Mouse (Mus musculus) liver, adult 2 months (tissue): ENCODE data around the gene Slc26a11. TPM values are rescaled to one million over a fixed set of nuclear protein-coding genes. Genes with fewer than 3 reads are reported as not detected.

Experiments used
- DNase-seq: peaks from one replicate; pipeline ENCODE4 v3.0.0-alpha.2; 2011; ENCODE audit warnings: low read depth, low spot score; ENCODE audit errors: extremely low read depth
- H3K27ac ChIP-seq: fragments of 200-500 bp; replicated peaks from 2 replicates; pipeline ENCODE4 v1.5.1; 2012; ENCODE audit warnings: low read depth, mild to moderate bottlenecking, control low read depth, inconsistent platforms, low read length; ENCODE audit not compliant: insufficient read depth
- H3K27me3 ChIP-seq: fragments of 200-500 bp; 2 replicates; pipeline ENCODE4 v1.6.1; 2012; ENCODE audit warnings: mild to moderate bottlenecking, moderate library complexity, low read length, inconsistent platforms; ENCODE audit not compliant: control insufficient read depth, insufficient read depth
- H3K36me3 ChIP-seq: fragments of 200-500 bp; 2 replicates; pipeline ENCODE4 v1.6.1; 2012; ENCODE audit warnings: low read length, inconsistent platforms; ENCODE audit not compliant: control insufficient read depth, insufficient read depth
- H3K4me1 ChIP-seq: fragments of 200-500 bp; 2 replicates; pipeline ENCODE4 v1.6.1; 2011; ENCODE audit warnings: low read length; ENCODE audit not compliant: control insufficient read depth, insufficient read depth
- H3K4me3 ChIP-seq: fragments of 200-500 bp; 2 replicates; pipeline ENCODE4 v1.5.1; 2011; ENCODE audit warnings: low read depth, mild to moderate bottlenecking, control low read depth, low read length, moderate library complexity; ENCODE audit not compliant: insufficient read depth
- H3K79me2 ChIP-seq: fragments of 200-500 bp; 2 replicates; pipeline ENCODE4 v1.6.1; 2012; ENCODE audit warnings: inconsistent platforms, mild to moderate bottlenecking, low read length, moderate library complexity; ENCODE audit not compliant: control insufficient read depth, insufficient read depth
- H3K9ac ChIP-seq: fragments of 200-500 bp; 2 replicates; pipeline ENCODE4 v1.6.1; 2012; ENCODE audit warnings: low read depth, mild to moderate bottlenecking, control low read depth, inconsistent platforms, low read length
- CTCF ChIP-seq: fragments of 200-500 bp; IDR thresholded peaks from 2 replicates; pipeline ENCODE4 v1.5.1; 2011; ENCODE audit warnings: low read depth, low read length, control low read depth
- POLR2A ChIP-seq: fragments of 200-500 bp; IDR thresholded peaks from 2 replicates; pipeline ENCODE4 v1.6.1; 2011; ENCODE audit warnings: low read length, control low read depth; ENCODE audit not compliant: insufficient read depth; ENCODE audit errors: extremely low read depth
- WGBS: fragments of 180-500 bp; shearing (Covaris S2); methylation state at CpG from one replicate; pipeline ENCODE4 v1.1.7; 2018; 5-methylcytosine and 5-hydroxymethylcytosine counted together
- polyA plus RNA-seq: library from polyadenylated mRNA; depleted of rRNA; stranded (reverse); fragments of >200 nt; gene quantifications from 2 replicates; pipeline ENCODE4 v1.2.3, GENCODE M21; 2012
- total RNA-seq: library from RNA; depleted of rRNA; stranded (reverse); fragments of >200 nt; gene quantifications from 2 replicates; pipeline ENCODE4 v1.2.3, GENCODE M21; 2014

The Slc26a11 gene
- total and polyA plus RNA-seq, 2 experiments: 2.5 to 7.5 TPM

GRCm38 (mm10) chr11:119338271-119339059, 16.9 kb upstream of the Slc26a11 start:
- Histone ChIP-seq H3K27ac (no peak overlapping the region), H3K27me3 (no peaks in the 10 kb centered on the region), H3K4me3 (no peak overlapping the region), H3K9ac (no peak overlapping the region), H3K79me2 (no peaks in the 10 kb centered on the region), H3K36me3 (no peaks in the 10 kb centered on the region), H3K4me1 (no peaks in the 10 kb centered on the region)
- 88% methylated on average over 10 of the region's 10 CpGs for WGBS
- TF ChIP-seq POLR2A (no peak), CTCF (no peak)
- DNase-seq: no peak

GRCm38 (mm10) chr11:119339179-119339578, 16.2 kb upstream of the Slc26a11 start:
- Histone ChIP-seq H3K4me3 (no peak overlapping the region), H3K4me1 (no peaks in the 10 kb centered on the region), H3K9ac (no peak overlapping the region), H3K27me3 (no peaks in the 10 kb centered on the region), H3K79me2 (no peaks in the 10 kb centered on the region), H3K36me3 (no peaks in the 10 kb centered on the region), H3K27ac (no peak overlapping the region)
- no peak for TF ChIP-seq POLR2A
- no peak for TF ChIP-seq CTCF
- no peak for DNase-seq
- 59% methylated on average over 5 of the region's 5 CpGs for WGBS

GRCm38 (mm10) chr11:119339637-119340036, 15.7 kb upstream of the Slc26a11 start:
- DNase-seq: peak; percentile 67
- peak; percentile 36 for TF ChIP-seq CTCF
- TF ChIP-seq POLR2A: no peak
- no peaks in the 10 kb centered on the region for H3K79me2 ChIP-seq
- 4% methylated on average over 5 of the region's 5 CpGs for WGBS
- no peaks in the 10 kb centered on the region for H3K36me3 ChIP-seq
- no peak overlapping the region for H3K27ac ChIP-seq
- no peaks in the 10 kb centered on the region for H3K4me1 ChIP-seq
- H3K27me3 ChIP-seq: no peaks in the 10 kb centered on the region
- no peak overlapping the region for H3K9ac ChIP-seq
- no peak overlapping the region for H3K4me3 ChIP-seq

GRCm38 (mm10) chr11:119344178-119344577, 11.2 kb upstream of the Slc26a11 start:
- no peak for DNase-seq
- WGBS: 82% methylated on average over 8 of the region's 8 CpGs
- Histone ChIP-seq H3K79me2 (no peaks in the 10 kb centered on the region), H3K27ac (no peak overlapping the region), H3K9ac (no peak overlapping the region), H3K27me3 (no peaks in the 10 kb centered on the region), H3K4me3 (no peak overlapping the region), H3K36me3 (0 out of 2 replicates have a peak, but pooled peaks cover 1% of the 10 kb centered on the region), H3K4me1 (no peaks in the 10 kb centered on the region)
- no peak for TF ChIP-seq POLR2A
- TF ChIP-seq CTCF: no peak

GRCm38 (mm10) chr11:119344865-119345264, 10.5 kb upstream of the Slc26a11 start:
- Histone ChIP-seq H3K4me1 (no peaks in the 10 kb centered on the region), H3K27me3 (no peaks in the 10 kb centered on the region), H3K36me3 (0 out of 2 replicates have a peak, but pooled peaks cover 1% of the 10 kb centered on the region), H3K79me2 (no peaks in the 10 kb centered on the region), H3K9ac (no peak overlapping the region), H3K27ac (no peak overlapping the region), H3K4me3 (no peak overlapping the region)
- DNase-seq: no peak
- 67% methylated on average over 6 of the region's 6 CpGs for WGBS
- TF ChIP-seq CTCF (no peak), POLR2A (no peak)

GRCm38 (mm10) chr11:119347125-119347524, 8.2 kb upstream of the Slc26a11 start:
- 96% methylated on average over 4 of the region's 4 CpGs for WGBS
- Histone ChIP-seq H3K79me2 (no peaks in the 10 kb centered on the region), H3K27me3 (no peaks in the 10 kb centered on the region), H3K4me1 (no peaks in the 10 kb centered on the region), H3K4me3 (no peak overlapping the region), H3K9ac (no peak overlapping the region), H3K36me3 (0 out of 2 replicates have a peak, but pooled peaks cover 1% of the 10 kb centered on the region), H3K27ac (no peak overlapping the region)
- TF ChIP-seq CTCF (no peak), POLR2A (no peak)
- no peak for DNase-seq
